ENCODE assay signal across 14 mouse cellular contexts in genomic region chr6:77970545-77971242, GRCm38 (mm10). TPM values are rescaled to one million over a fixed set of nuclear protein-coding genes. Genes with fewer than 3 reads are reported as not detected.
DNase-seq lines count a peak whose midpoint lies in the region; ATAC-seq lines count a peak whose summit lies in the region.
"Had no signal": no experiment of that assay in that cellular context is flagged by ENCODE, and none has a peak within 500 bp of the region (broad histone marks: within the 10 kb centered on the region; RNA-seq: fewer than 3 reads in every experiment).

No protein-coding gene starts in this region.

- no peak overlapping the region for H3K27ac ChIP-seq in embryonic facial prominence, embryonic 14.5 days (replicated peaks; ENCODE audit: low read depth, low read length)
- no peak overlapping the region for H3K27ac ChIP-seq in embryonic facial prominence, embryonic 10.5 days (replicated peaks)
- no peak overlapping the region for H3K27ac ChIP-seq in hindbrain, embryonic 15.5 days (replicated peaks)
- H3K27ac ChIP-seq: embryonic facial prominence, embryonic 15.5 days had no signal

- H3K4me1 ChIP-seq in embryonic facial prominence, embryonic 14.5 days (ENCODE audit: control insufficient read depth, insufficient read depth, low read length), result peaks cover 5% of the 10 kb centered on the region
- H3K4me1 ChIP-seq in embryonic facial prominence, embryonic 10.5 days, result peaks cover 10% of the 10 kb centered on the region
- H3K4me1 ChIP-seq in hindbrain, embryonic 15.5 days (replicated peaks), result peaks cover 19% of the 10 kb centered on the region

- peak; percentile 53 for DNase-seq in embryonic facial prominence, embryonic 14.5 days (ENCODE audit: low spot score)
- no peak for DNase-seq in embryonic facial prominence, embryonic 10.5 days (ENCODE audit: low spot score)
- DNase-seq in Muller cell, postnatal 12 days (ENCODE audit: inconsistent ontology term), result peak; percentile 71
- DNase-seq in cerebellum, postnatal 10 days, result peak; percentile 62 to 65
- no peak for DNase-seq in thymus, postnatal 4 days
- DNase-seq in B cell, adult 2 months, result no peak
- DNase-seq: adrenal gland, adult 8-10 months; kidney, adult 18-20 months; lung, postnatal 10 days had no signal

- no peaks in the 10 kb centered on the region for H3K27me3 ChIP-seq in embryonic facial prominence, embryonic 14.5 days (replicated peaks; ENCODE audit: control insufficient read depth, insufficient read depth, low read length)
- H3K27me3 ChIP-seq in embryonic facial prominence, embryonic 10.5 days (replicated peaks; ENCODE audit: low read depth, poor library complexity, severe bottlenecking), result no peaks in the 10 kb centered on the region
- H3K27me3 ChIP-seq in hindbrain, embryonic 15.5 days, result no peaks in the 10 kb centered on the region
- H3K27me3 ChIP-seq: embryonic facial prominence, embryonic 15.5 days had no signal

- no peak overlapping the region for H3K9ac ChIP-seq in embryonic facial prominence, embryonic 14.5 days (ENCODE audit: low read depth, low read length)
- H3K9ac ChIP-seq in hindbrain, embryonic 15.5 days, result no peak overlapping the region
- H3K9ac ChIP-seq: embryonic facial prominence, embryonic 15.5 days had no signal

- no peaks in the 10 kb centered on the region for H3K9me3 ChIP-seq in embryonic facial prominence, embryonic 14.5 days (ENCODE audit: control insufficient read depth, low read length)
- no peaks in the 10 kb centered on the region for H3K9me3 ChIP-seq in embryonic facial prominence, embryonic 10.5 days
- H3K9me3 ChIP-seq in hindbrain, embryonic 15.5 days, result no peaks in the 10 kb centered on the region
- H3K9me3 ChIP-seq: embryonic facial prominence, embryonic 15.5 days had no signal

- WGBS in embryonic facial prominence, embryonic 14.5 days, result 44% methylated on average over 10 of the region's 10 CpGs
- WGBS in embryonic facial prominence, embryonic 10.5 days, result 64% methylated on average over 10 of the region's 10 CpGs
- WGBS in hindbrain, embryonic 15.5 days, result 44% methylated on average over 10 of the region's 10 CpGs

- no peak for ATAC-seq in embryonic facial prominence, embryonic 14.5 days (ENCODE audit: low read depth)
- ATAC-seq in hindbrain, embryonic 15.5 days (ENCODE audit: low FRiP score, low read depth), result peak; percentile 69; the same call in 1 of the 2 replicates
- ATAC-seq in monocyte, adult 5-6 weeks (replicated peaks; ENCODE audit: insufficient number of reproducible peaks, low FRiP score, low TSS enrichment, poor library complexity, severe bottlenecking), result no peak

- no peak overlapping the region for H3K4me3 ChIP-seq in embryonic facial prominence, embryonic 14.5 days (ENCODE audit: low read depth, low read length)
- no peak overlapping the region for H3K4me3 ChIP-seq in embryonic facial prominence, embryonic 10.5 days
- H3K4me3 ChIP-seq in hindbrain, embryonic 15.5 days, result no peak overlapping the region
- H3K4me3 ChIP-seq: embryonic facial prominence, embryonic 15.5 days had no signal

- H3K4me2 ChIP-seq in embryonic facial prominence, embryonic 14.5 days (ENCODE audit: low read depth, low read length), result no peak overlapping the region
- peak overlapping the region; percentile 33 for H3K4me2 ChIP-seq in hindbrain, embryonic 15.5 days
- H3K4me2 ChIP-seq: embryonic facial prominence, embryonic 15.5 days had no signal

- H3K36me3 ChIP-seq in embryonic facial prominence, embryonic 14.5 days (ENCODE audit: control insufficient read depth, insufficient read depth, low read length), result no peaks in the 10 kb centered on the region
- H3K36me3 ChIP-seq in embryonic facial prominence, embryonic 10.5 days (replicated peaks), result no peaks in the 10 kb centered on the region
- H3K36me3 ChIP-seq in hindbrain, embryonic 15.5 days, result no peaks in the 10 kb centered on the region
- H3K36me3 ChIP-seq: embryonic facial prominence, embryonic 15.5 days had no signal

RNA-seq across cellular contexts. Expression of gene Ctnna2, which starts 8.8 kb away (rescaled TPM):
- 9.6 and 11.1 TPM in 2 replicates for polyA plus RNA-seq in embryonic facial prominence, embryonic 14.5 days (2014; fragmentation: Nextera tagmentation; extraction: Ambion mirVana)
- 11.4 and 12.0 TPM in 2 replicates for polyA plus RNA-seq in embryonic facial prominence, embryonic 10.5 days (2016; fragmentation: Nextera tagmentation; extraction: Ambion mirVana)
- polyA plus RNA-seq in hindbrain, embryonic 15.5 days (2015; fragmentation: Nextera tagmentation; extraction: Ambion mirVana), result 121 and 125 TPM in 2 replicates
- 0.10 TPM in 1 of 3 replicates, not detected in the others for total RNA-seq in monocyte, adult 5-6 weeks (2017)
- total RNA-seq: heart, postnatal 25 days; liver, adult 2 months had no signal
- polyA plus RNA-seq: liver, adult 2 months had no signal

Comparison
In these comparisons a context has a peak if more than half of its experiments do, and no peak if none do; other contexts are left out.
1. DNase-seq: peak in embryonic facial prominence, embryonic 14.5 days (single experiment), Muller cell, postnatal 12 days (single experiment) and cerebellum, postnatal 10 days (2 of 2); none in embryonic facial prominence, embryonic 10.5 days (single experiment), thymus, postnatal 4 days (single experiment) and B cell, adult 2 months (0 of 2).